Mouse (Mus musculus) adrenal gland, adult 2 months (tissue): ENCODE measurements around the gene Chn2. TPM values are rescaled to one million over a fixed set of nuclear protein-coding genes. Genes with fewer than 3 reads are reported as not detected.

ENCODE experiments used
- DNase-seq: peaks from one replicate; pipeline ENCODE4 v3.0.0; 2021
- polyA plus RNA-seq: library from polyadenylated mRNA; depleted of rRNA; stranded (reverse); fragments of >200 nt; gene quantifications from 2 replicates; pipeline ENCODE4 v1.2.3, GENCODE M21; 2012
- total RNA-seq, 2 experiments: library from RNA; stranded (reverse); gene quantifications; 2 replicates each; pipeline ENCODE4 v1.2.3; 2021

The Chn2 gene
- total and polyA plus RNA-seq, 3 experiments = 9.2 to 13.7 (median 11.5) TPM

DNA sequence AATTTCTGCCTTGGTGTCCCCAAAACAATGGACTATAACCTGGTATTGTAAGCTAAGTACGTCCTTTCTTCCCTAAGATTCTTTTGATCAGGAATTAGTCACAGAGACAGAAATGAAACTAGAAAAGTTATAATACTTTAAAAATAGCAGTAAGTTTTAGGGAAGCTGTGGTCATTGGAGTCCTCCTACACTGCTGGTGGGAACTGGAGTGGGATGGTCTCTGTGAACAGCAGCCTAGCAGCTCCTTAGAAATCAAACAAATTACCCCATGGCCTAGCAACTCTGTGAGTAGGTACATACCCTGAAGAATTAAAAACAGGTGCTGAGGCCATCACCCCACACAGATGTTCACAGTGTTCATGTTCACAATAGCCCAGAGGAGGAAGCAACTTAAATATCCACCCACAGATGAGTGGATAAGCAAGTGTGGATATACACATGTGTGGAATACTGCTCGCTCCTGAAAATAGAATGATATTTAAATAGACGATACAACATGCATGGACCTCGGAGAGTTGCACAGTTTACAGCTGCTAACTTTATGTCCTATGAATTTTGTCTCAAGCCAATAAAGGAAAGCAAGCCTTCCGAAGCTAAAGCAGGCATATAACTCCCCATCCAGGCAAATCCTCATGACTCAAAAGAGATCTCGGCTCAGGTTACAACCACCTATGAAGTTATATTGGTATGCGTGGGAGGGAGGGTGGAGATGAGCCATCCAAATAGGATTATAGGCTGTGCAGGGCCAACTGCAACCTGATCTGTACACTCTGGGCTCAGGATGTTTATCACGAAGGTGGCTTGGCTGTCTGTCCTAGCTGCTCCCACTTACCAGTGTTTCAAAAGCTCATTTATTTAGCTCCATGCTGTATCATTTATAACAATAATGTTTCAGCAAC lies 209.2 kb downstream of the Chn2 start:
- DNase-seq = no peak

DNA sequence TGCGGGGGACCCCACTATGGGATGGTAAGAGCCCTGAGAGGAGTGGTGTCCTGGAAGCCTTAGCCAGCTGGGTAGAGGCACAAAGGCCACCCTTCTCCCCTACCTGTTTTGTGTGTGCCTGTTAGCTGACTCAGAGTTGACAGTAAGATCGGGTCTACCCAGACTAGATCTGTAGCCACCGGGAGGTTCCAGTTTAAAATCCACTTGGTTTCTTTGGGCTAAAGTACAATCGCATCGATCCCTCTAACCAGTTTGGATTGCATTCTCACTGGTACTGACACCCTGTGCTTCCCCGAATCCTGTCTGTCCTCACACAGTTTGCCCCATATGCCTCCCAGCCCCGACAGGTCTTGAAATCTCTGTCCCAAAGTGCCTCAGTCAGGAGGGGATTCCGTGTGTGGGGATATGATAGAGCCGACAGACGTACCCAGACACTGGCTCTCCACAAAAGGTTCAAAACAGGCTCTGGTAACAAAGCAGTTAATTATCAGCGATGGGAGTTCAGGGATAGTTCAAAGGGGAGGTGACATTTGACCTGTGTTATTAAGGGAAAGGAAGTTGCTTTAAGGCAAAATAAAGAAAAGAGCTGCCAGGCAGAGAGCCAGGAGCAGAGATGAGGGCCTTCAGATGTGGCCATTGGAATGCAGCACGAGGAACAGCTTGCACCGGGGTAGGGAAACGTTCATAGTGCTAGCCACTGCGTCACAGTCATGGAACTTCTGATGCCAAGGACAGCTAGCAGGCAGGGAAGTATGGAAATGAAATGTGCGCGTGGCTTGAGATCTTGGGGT lies 212.2 kb downstream of the Chn2 start:
- peak; percentile 33 for DNase-seq

DNA sequence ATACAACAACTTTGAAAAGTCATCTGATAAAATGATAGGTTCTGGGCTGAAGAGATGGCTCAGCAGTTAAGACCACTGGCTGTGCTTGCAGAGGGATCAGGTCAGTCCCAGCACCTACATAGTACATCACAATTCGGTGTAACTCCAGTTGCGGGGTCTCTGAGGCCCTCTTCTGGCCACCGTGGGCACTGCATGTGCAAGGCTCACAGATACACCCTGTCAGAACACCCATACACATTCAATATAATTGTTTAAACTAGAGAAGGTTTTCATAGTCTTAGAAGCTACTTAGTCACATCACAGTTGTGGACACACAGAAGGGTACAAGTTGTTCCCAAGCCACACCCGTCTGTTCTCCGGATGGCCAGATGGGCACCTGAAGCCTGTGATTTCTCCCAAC lies 213.9 kb downstream of the Chn2 start:
- no peak for DNase-seq

DNA sequence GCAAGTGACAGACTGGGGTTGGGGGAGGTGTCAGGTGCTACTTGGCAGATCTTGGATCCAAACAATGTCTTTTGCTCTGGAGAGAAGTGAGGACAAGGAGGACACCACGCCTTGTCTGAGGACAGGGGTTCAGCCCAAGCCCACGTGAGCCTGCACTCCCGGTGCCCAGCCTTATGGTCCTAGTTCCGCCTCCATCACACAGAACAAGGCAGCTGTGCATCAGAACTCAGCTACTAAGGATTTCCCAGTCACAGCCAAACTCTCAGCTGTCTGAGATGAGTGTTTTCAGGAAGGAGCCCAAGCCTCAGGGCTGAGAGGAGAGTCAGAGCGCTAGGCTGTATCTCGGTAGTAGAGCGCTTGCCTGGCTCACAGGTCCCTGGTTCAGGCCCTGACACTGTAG lies 214.5 kb downstream of the Chn2 start:
- DNase-seq = no peak

DNA sequence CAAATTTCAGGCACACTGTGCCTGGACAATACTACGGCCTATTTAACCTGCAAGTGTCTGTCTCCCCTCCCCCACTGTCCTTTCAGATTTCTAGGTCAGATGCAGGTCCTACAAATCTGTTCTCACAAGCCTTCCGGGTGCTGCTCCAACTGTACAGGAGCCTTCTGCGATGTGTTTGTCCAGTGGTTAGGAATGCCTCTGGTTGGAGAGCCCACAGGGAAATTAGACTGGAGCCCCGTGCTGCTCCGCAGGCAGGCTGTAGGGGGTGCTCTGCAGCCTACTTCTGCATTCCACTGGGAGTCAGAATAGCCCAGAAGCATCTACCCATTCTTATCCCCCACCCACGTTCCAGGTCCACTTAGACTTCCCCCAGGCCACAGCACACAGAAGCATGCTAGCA lies 215.4 kb downstream of the Chn2 start:
- DNase-seq = no peak

DNA sequence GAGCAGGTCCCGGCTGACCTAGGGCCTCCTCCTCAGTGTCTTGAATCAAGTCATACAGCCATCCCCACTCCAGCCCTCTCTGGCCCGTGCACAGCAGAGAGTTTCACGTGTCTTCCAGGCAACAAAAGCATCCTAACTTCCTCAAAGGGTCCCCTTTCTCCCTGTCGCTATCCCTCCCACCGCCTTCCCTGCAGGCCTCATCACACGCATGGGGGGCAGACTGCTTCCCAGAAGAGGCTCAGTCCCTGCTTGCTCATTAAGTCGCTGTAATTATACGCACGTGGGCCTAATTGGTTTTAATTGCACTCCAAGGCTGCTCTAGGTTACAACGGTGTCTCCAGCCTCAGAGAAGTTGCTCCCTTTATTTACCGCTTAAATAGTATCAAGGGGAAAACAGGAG lies 216.0 kb downstream of the Chn2 start:
- no peak for DNase-seq

DNA sequence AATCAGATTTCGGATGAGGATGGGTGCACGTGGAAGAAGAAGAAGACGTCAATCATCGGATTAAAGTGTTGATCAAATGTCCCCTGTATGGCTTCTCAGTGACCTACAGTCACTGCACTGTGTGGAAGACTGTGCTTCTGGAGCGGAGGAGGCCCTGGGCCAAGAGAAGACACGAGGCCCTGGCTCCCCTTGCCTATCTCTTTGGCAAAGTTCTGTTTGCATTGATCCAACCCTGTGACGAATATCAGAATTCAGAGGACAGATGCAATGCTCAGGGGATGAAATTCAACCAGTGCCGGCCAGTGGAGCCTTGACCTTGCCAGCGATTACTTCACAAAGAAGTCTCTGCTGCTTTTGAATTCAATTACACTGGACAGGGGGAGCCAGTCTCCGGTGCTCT lies 217.0 kb downstream of the Chn2 start:
- DNase-seq = peak; percentile 42

DNA sequence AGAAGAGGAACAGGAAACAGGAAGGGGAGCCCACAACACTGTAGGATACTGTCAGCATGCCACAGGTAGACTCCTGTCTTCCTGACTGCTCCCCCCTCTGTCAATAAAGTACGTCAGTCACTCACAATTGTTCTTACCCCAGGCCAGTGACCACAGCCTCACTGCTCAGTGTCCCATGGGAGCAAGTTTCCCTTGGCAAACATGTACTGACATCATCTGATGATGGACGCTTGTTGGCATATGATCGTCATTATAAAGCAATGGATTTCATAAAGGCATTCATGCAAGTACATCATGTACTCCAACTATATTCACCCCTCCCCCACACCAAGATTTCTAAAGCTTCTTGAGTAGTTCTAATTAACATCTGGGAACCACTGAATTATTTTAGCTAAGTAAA lies 218.2 kb downstream of the Chn2 start:
- DNase-seq = no peak

DNA sequence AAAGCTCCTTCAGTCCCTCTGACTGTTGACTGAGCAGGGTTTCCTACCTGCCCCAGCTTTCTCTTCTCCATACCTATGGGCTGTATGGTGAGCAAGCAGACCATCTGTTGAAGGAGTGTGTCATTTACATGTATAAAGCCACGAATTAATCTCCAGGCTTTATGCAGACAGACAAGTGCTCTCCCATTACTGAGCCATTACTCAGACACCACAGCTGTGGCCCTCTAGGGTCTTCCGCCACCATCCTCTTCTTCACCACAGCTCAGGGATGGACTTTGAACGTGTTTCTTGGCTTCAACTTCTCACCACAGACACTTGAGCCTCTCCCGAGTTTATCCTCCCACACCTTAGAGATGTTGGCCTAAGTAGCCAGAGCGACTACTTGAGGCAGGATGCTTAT lies 219.1 kb downstream of the Chn2 start:
- no peak for DNase-seq

DNA sequence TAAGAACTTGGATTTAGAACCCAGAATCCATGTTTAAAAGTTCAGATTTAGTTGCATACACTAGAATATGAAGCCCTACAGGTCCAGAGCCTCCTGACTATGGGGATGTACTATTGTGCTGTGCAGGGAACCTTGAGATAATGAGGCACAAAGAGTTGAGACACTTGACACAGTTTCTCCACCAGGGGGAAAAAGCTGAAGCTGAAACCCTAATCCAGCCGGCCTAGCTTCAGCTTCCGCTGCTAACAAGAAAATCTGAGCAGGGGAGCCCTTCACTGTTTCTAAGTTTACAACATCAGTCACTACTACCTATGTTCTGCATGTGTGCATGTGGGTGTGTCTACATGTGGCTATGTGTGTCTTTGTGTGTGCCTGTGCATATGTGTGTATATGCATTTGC lies 223.4 kb downstream of the Chn2 start:
- DNase-seq = no peak

DNA sequence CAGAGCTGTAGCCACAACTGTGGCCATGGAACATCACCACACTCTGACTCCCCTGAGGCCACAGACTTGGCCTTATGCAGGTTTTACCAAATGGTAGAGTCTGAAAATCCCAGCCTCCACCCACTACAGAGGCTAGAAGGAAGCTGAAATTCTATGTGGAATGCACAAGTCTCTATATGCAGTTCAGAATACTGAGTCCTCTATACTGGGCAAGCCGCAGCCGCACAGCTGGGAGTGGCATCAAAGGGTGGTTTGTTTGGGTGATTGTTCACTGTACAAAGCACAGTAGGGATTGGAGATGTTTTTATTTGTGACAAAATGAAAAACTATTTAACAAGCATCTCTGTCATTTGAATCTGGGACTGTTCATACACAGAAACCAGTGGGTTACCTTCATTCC lies 224.5 kb downstream of the Chn2 start:
- DNase-seq = no peak

DNA sequence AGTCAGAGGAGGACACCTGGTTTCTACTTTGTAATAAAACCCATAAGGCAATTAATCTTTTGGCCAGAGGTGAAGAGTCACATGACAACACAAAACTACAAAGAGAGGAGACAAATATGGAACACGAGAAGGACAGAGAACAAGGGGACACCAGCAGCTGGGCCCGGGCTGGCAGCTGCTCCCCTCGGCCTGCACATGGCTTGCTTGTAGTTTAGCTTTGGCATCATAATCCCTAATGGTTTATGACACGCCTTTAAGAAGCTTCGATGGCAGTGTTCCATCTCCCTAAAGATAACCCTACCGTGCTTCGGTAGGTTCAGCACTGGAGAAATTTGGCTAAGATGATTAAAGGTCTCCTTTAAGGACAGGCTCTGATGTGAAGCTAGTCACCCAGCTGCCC lies 225.2 kb downstream of the Chn2 start:
- no peak for DNase-seq

DNA sequence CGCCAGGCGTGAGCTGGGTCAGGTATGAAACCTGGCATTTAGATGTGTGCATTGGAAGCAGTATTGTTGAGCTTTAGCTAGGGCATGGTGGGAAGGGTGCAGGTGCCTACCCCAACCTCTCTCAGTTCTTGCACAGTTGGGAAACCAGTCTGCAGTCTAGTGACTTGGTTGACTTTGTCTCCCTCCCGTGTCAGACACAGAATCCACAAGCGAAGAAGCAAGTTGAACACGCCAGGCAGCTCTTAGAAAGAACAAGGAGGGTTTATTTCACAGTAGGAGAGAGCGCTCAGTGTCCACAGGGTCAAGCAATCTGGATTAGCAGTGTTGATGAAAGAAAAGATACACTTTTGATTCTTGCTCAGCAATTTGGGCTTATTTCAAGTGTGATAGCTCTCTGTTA lies 226.0 kb downstream of the Chn2 start:
- DNase-seq = no peak

DNA sequence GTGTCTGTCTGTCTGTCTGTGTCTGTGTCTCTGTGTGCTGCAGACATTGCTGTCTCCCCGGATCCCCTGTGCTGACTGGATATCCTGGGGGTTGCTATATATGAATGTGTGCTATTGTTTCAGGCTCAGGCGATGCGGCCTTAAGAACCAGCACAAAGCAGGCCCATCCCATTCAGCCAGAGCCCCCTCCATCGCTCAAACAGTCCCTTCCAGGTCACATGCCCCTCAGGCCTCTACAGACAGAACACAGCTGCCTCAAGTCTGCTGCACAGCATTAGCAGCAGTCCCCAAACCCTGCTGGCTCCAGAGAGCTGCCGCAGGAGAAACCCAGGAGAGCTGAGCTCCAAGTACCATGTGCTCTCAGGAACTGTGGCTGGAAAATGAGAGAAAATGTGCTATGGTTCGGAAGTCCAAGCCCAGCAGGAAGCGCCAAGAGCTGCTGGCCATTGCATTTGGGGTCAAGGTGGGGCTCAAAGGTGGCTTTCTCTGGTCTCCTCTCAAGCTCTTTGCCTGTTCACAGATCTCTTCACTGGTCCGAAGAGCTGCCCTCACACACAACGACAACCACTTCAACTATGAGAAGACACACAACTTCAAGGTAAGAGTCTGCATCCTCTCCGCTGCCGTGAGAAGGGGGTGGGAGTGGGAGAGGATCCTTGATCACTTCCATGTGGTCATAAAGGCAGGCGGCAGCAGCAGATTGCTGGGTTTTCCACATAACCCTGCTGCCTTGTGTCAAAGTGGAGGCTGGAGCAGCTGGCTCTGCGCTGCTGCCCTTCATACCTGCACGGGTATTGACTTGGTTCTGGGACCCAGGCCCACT lies 233.4 kb downstream of the Chn2 start:
- no peak for DNase-seq

DNA sequence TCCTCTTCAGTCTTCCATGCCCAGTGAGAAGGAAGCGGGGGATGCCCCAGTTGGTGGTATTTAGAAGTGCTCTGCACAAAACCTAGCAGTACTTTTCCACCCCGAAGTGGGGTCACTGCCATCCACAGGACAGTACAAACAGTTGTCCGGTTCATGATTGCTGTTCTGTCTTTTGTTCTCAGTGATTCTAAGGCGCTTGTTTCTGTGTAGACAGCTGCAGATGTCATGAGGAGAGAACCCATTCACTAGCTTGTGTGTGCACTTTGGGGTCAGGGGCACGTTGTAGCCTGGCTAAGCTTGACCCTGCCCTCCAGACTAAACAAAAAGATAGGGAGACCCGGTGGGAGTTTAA lies 234.0 kb downstream of the Chn2 start:
- no peak for DNase-seq

DNA sequence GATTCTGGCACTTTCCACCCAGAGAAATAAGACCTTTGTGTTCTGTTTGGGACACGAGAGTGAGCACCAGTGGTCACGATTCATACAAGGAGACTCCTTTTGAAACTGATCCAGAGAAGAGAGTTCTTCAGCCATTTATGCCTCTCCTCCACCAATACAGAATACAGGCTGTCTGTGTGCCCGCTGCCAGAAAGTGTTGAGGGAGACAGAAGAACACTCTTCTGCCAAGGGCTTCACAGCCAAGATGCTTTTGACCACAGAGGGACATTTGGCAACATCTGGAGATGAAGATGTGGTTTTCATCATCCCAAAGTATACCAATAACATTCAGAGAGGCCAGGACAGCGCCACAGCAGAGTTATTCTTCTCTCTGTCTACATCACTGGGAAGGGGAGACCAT lies 237.9 kb downstream of the Chn2 start:
- DNase-seq = no peak

DNA sequence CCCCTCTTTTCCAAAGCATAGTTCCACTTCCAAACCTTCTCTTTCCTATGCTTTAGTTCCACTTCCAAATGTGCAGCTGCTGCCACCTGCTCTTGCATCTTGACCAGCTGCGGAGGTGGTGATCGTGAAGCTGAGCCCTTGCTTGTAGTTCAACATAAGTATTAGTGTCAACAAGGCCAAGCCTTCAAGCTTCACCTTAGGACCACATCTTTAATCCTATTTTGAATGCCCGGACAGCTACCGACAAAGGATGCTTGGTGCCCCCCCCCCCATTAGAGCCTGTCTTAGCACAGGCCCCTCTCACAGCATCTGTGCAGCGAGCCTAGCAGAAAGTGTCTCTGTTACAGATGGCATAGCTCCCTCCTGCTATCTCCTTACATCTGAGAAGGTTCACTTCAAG lies 238.5 kb downstream of the Chn2 start:
- DNase-seq = no peak

DNA sequence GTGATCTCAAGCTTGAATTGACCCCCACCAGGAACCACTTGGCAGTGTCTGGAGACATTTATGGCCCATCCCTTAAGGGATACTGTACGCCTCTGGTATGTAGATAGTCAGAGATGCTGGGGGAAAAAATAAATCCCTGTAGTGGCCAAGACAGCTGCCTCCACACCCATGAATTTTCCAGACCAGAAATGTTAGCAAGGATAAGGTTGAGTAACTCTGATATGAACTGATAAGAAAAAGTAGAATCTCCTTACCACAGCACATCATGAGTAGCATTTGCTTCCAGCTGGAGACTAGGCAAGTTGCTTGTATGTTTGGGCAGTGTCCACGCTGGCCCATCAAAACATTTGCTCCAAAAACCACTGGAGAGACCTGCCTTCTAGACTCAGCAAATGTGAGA lies 239.3 kb downstream of the Chn2 start:
- DNase-seq = no peak

DNA sequence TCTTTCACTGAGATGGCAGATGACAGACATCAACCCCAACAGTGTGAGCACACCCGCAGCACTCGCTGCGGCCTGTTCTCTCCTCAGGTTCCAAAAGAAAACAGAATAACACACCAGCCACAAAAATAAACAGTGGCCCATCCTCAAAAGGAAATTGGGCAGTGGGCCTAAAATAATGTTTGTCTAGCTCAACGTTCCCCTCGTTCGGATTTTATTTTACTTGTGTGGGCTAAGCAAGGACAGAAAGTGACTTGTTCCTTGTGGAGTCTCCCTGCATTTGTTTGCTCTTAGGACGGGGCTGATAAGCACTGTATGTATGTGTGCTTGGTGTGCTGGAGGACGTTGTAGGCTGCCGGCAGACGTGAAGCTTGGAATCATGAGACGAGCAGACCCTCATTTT lies 240.0 kb downstream of the Chn2 start:
- DNase-seq = no peak

DNA sequence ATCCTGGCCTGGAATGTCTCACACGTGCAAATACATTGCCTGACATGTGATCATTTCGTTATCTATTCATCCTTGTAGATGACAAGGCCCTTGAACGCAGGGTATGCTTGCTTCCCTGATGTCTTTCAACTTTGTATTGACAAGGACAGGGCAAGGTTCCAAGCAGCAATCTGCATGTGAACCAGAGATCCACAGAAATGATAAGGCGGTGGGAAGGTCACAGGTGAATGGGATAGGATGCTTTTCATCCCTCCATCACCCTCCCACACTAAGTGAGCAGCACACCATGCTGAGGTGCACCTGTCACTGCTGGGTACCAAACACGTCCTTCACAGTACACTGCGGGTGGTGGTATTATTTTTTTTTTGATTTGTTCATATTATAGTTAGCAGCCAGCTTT lies 240.9 kb downstream of the Chn2 start:
- DNase-seq = no peak

DNA sequence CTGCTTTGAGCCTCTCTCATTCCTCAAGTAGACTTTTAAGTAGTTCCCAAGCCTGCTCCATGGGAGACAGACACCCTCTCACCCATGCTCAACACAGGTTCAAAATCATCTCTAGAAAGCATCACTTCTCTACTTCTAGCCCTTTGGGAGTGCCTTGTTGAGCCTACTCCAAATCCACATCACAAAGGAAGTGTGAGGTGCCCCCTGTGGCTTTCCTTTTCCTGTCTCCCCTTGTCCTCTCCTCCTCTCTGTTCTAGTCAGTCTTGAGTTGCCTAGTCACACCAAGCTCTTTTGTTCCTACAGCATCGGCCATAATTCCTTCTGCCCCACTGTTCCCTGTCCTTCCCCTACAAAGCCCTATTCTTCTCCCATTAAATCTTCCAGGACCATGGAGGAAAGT lies 243.9 kb downstream of the Chn2 start:
- no peak for DNase-seq

DNA sequence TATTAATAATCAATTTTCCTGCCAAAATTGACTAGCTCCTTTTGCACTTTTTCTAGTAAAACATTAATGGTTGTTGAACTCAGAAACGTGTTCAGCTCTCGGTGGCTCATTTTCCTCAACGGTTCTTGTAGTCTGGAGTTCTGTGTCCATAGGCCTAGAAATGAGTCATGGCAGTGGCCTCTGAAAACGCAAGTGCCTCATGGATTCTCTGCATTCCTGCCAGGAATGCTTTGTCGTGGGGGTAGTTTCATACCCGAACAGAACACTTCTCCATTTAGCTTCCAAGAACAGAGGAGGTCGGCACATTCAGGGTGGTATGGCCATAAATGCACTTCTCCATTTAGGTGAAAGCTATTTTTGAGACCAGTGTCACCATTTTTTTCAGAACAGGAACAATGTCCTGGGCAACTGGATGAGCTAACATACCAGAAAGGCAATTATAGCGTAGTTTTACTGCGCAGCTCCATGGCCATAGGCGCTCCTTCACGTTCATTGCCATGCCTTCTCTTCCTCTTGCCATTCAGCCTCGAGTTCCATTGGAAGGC lies 244.9 kb downstream of the Chn2 start:
- DNase-seq = peak; percentile 42
